Mouse (Mus musculus): ENCODE measurements around the gene 0610009B22Rik. TPM values are rescaled to one million over a fixed set of nuclear protein-coding genes. Genes with fewer than 3 reads are reported as not detected.
A peak's percentile ranks its signal among the peaks of the same experiment; 100 is the strongest.

Gene 0610009B22Rik
- total RNA-seq, 2 experiments from 2014 or later = 25.8 to 27.1 TPM

GRCm38 (mm10) chr11:51640748-51641147, 47.9 kb downstream of the 0610009B22Rik start:
- intact Hi-C loops (cut with DNase I) = no loop called here
- DNase-seq = peak; percentile 58

GRCm38 (mm10) chr11:51638497-51638896, 50.2 kb downstream of the 0610009B22Rik start:
- DNase-seq = no peak
- intact Hi-C loops (cut with DNase I) = no loop called here

- intact Hi-C loops (cut with DNase I) = no loop called here
- peak; percentile 48 for DNase-seq
Observed at GRCm38 (mm10) chr11:51637971-51638414, 50.7 kb downstream of the 0610009B22Rik start.

GRCm38 (mm10) chr11:51636323-51636684, 52.4 kb downstream of the 0610009B22Rik start:
- intact Hi-C loops (cut with DNase I) = no loop called here
- DNase-seq = peak; percentile 54

- intact Hi-C loops (cut with DNase I) = no loop called here
Observed at GRCm38 (mm10) chr11:51635525-51636322, 53.0 kb downstream of the 0610009B22Rik start, which contains the start of gene Rmnd5b. Gene Rmnd5b (minus strand): TSS chr11:51635896.

More at GRCm38 (mm10) chr11:51635525-51636322, 53.0 kb downstream of the 0610009B22Rik start, which contains the start of gene Rmnd5b:
- peak; percentile 88 for DNase-seq

Other genes with a start within 250 kb of the 0610009B22Rik start
- 1 to 10 TPM; 7.6 to 8.1 TPM for gene Phykpl, start 104.1 kb downstream of the 0610009B22Rik start, total RNA-seq (2021)
- 100 to 1,000 TPM; 339 to 358 TPM for gene Hnrnpab, start 82.0 kb downstream of the 0610009B22Rik start, total RNA-seq (2021)
- 10 to 100 TPM; 60.2 to 60.4 TPM for gene Nhp2, start 69.1 kb downstream of the 0610009B22Rik start, total RNA-seq (2021)
- gene Rmnd5b, start 53.0 kb downstream of the 0610009B22Rik start, total RNA-seq (2021) = 10 to 100 TPM; 41.4 to 47.5 TPM
- 10 to 100 TPM; 15.1 to 16.0 TPM for gene N4bp3, start 38.0 kb downstream of the 0610009B22Rik start, total RNA-seq (2021)
- gene D930048N14Rik, start 37.9 kb downstream of the 0610009B22Rik start, total RNA-seq (2021) = 1 to 10 TPM; 1.1 to 1.2 TPM
- gene Sec24a, start 74.8 kb upstream of the 0610009B22Rik start, total RNA-seq (2021) = 10 to 100 TPM; 28.6 to 32.2 TPM
- gene Sar1b, start 74.8 kb upstream of the 0610009B22Rik start, total RNA-seq (2021) = 10 to 100 TPM; 74.6 to 84.8 TPM
- gene Jade2, start 168.8 kb upstream of the 0610009B22Rik start, total RNA-seq (2021) = 1 to 10 TPM; 2.5 to 3.0 TPM